Mouse (Mus musculus) cerebellum, adult 11-12 months (tissue): ENCODE measurements around the gene 1700017N19Rik.
"Not testable (repeated sequence)": the region's sequence is repeated elsewhere in the genome, so short reads cannot be mapped to it uniquely, and the experiment has no call there.

Experiments
- DNase-seq: peaks from one replicate; pipeline ENCODE4 v3.0.0; 2022

Gene 1700017N19Rik

GRCm38 (mm10) chr10:100590323-100590722 lies at the start of gene 1700017N19Rik, which contains the start of gene 4930430F08Rik:
1700017N19Rik (plus strand) TSS chr10:100590484.
4930430F08Rik (minus strand) TSS chr10:100590423.
- DNase-seq = no peak

DNA sequence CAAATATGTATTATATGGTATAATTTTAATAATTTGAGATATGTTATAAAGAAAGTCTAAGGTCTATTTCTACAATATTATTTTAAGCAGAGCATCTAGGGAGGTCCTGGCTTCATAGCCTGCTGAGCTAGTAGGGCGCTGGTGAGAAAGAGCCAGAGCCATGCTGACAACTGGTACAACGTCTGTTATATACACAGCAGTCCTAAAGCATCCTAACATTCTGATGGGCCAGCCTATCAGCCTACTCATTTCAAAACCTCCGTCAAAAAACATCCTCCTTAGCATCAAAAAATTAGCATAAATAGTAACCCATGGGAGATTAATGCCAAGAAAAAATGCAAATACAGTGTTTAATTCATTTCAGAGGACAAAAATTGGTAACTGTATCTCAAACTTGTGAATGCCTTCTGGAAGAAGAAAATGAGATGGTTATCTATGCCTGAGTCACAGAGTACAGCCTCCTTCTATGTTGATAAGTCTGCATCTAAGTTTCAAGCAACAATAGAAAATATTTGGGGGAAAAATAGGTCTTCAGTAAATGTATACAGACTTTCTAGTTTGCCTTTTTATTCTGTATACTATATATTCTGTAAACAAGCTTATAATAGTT lies 33.6 kb upstream of the 1700017N19Rik start:
- DNase-seq = no peak

GRCm38 (mm10) chr10:100560194-100560883 lies 29.9 kb upstream of the 1700017N19Rik start:
- DNase-seq = not testable (repeated sequence)

DNA sequence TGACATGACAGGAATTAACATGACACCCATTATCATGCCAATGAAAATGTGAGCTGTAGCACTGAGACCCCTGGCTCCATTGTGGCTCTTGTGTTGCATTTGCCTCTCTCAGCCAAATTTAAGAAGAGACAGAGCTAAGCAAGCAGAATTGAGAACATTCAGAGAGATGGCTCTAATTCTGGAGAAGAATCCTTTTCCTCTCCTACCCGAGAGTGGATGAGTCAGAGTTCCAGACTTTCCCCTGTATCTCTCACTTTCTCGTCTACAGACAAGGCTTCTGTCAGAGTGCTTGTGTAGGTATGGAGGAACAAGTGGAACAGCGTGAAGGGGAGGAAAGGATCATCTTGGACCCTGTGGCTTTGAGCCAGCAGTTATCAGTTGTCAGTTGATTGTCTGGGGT lies 26.2 kb upstream of the 1700017N19Rik start:
- DNase-seq = no peak

DNA sequence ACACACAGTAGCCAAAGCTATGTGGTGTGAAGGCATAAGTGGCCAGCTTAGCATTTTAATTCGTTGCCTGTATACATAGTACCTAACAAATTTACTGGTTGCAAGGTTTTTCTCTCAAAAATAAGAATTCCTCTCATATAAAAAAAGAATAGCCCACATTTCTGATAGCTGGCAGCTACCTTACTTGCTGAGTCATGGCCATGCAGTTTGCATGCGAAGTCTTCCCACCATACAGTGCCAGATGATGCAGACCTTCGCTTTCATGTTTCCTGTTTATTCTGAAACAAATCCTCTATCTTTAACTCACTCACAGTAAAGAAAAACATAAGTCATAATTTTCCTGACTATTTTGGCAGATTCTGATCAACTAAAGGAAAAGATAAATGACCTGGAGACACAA lies 18.6 kb upstream of the 1700017N19Rik start:
- DNase-seq = no peak

GRCm38 (mm10) chr10:100574505-100575149 lies 15.7 kb upstream of the 1700017N19Rik start:
- no peak for DNase-seq

- DNase-seq = no peak
Measured at GRCm38 (mm10) chr10:100575294-100575693, 15.0 kb upstream of the 1700017N19Rik start.

GRCm38 (mm10) chr10:100584178-100584577 lies 6.1 kb upstream of the 1700017N19Rik start:
- DNase-seq = no peak

- no peak for DNase-seq
Measured at GRCm38 (mm10) chr10:100588524-100588923, 1.8 kb upstream of the 1700017N19Rik start.

GRCm38 (mm10) chr10:100588932-100589388 lies 1.3 kb upstream of the 1700017N19Rik start:
- peak; percentile 91 for DNase-seq

- no peak for DNase-seq
Measured at GRCm38 (mm10) chr10:100598339-100598738, 8.1 kb downstream of the 1700017N19Rik start.

DNA sequence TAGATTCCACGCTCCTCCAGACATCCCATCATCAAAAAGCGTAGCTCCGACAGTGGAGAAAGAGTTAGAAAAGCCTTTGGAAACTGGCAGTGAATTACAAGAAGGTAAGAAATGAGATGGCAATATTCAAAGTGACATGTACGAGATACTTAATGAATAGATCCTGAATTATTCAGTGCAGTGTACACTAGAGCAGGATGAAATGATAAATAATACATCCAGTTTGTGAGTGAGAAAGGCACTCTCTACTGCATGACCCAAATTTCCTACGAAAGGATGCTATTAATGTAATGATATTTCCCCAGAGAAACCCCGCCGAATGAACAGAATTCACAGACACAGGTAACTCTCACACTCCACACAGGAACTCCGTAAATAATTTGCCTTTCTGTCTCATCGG lies 13.2 kb downstream of the 1700017N19Rik start:
- no peak for DNase-seq

DNA sequence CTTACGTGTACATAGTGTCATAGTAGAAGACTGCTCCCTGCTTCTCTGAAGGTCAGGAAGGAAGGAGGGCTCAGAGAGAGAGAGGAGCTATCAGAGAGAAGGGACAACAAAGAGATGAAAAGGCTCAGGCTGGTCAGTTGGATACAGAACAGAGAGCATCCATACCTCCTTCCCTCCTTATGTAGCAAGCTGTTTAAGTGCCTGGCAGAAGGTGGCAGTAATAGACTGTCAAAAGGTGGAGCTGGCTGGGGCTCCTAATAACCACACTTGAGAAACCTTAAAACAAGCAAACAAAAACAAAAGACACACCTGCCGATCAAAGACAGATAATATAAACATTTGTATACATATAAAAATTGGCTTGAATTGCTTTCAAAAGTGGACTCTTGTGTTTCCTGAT lies 14.0 kb downstream of the 1700017N19Rik start:
- DNase-seq = no peak

DNA sequence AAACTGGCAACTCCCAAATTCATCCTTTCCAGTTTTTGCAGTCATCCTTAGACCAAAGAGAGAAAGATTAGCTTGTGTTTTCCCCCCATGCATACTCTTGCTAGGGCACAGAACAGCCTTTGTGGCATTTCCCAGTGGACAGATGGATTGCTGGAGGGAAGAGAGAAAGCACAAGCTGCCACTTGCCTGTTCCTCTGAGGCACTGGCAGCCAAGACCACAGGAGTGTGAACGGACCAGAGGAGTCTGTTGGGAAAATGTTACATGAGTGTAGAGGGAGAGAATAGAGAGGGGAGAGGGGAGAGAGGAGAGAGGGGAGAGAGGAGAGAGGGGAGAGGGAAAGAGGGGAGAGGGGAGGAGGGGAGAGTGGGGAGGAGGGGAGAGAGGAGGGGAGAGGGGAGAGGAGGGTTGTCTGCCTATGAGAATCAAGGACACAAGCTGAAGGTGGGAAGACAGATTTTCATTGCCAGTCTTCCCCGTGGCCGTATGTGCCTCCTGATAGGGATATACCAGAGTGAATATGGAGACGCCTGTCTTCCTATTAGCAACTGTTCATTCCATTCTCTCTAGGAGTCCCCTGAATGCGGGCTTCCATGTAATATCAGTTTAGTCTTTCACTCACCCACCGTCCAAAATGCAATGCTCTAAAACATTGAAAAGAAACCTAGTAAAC lies 27.1 kb downstream of the 1700017N19Rik start:
- peak; percentile 75 for DNase-seq

DNA sequence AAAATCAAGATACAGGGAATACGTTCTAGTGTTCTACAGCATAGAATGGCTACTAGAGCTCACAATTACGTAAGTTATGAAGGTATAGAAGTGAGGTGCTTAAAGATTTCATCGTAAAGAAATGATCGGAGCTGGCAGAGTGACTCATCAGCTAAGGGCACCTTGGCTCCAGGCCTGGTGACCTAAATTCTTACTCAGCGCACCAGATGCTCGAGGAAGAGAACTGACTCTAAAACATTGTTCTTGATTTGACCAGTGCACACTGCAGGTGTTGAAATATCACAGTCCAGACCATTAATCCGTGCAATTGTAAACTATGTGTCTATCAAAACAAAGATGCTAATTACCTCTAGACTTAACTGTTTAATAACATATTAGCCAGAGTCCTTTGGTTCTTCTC lies 29.2 kb downstream of the 1700017N19Rik start:
- DNase-seq = peak; percentile 27

DNA sequence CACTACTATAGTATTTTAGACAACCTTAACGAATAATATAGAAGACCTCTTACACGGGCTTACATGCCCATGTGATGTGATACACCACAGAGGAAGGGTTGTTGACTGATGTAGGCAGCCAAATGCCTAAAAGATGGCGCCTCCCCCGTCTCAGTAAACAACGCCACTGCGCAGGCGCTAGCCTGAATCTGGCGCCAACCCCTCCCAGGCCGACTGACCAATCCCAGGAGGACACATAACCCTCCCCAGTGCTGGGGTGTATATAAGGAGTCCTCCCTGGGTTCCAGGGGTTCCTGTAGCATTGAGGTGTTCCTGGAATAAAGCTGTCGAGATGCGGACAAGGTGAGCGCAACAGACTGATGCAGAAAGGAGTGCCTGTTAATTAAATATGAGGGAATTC lies 29.8 kb downstream of the 1700017N19Rik start:
- DNase-seq = no peak

- no peak for DNase-seq
Measured at GRCm38 (mm10) chr10:100622494-100622893, 32.2 kb downstream of the 1700017N19Rik start.

DNA sequence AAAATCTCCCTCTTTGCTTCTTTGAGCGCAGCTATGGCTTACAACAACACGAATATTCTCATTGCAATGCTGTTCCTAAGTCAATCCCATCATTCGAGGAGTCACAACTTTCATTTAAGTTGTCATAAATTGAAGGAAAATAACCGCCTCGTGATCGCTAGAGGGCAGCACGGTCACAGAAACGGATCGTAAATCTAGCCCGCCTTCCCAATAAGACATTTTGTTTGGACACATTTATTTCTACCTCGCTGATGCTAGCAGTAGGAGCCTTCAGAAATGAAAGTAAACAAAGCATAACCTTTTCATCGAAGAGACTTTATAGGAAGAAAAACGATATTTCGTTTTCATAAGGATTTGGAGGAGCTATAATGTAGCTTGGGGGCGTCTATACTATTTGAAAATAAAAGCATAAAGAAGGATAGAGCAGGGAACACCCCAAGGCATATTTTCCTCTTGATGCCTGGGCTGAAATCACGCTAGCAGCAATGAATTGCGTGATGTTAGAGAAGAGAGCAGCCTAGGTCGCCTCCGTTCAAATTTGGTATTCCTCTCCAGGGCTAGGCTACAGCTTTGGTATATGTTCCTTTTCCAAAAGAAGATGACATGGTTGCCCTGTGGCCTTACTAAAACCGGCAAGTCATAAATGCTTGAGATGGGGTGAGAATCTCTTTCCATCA lies 39.6 kb downstream of the 1700017N19Rik start:
- DNase-seq = peak; percentile 39

GRCm38 (mm10) chr10:100642887-100643286 lies 52.6 kb downstream of the 1700017N19Rik start:
- no peak for DNase-seq

DNA sequence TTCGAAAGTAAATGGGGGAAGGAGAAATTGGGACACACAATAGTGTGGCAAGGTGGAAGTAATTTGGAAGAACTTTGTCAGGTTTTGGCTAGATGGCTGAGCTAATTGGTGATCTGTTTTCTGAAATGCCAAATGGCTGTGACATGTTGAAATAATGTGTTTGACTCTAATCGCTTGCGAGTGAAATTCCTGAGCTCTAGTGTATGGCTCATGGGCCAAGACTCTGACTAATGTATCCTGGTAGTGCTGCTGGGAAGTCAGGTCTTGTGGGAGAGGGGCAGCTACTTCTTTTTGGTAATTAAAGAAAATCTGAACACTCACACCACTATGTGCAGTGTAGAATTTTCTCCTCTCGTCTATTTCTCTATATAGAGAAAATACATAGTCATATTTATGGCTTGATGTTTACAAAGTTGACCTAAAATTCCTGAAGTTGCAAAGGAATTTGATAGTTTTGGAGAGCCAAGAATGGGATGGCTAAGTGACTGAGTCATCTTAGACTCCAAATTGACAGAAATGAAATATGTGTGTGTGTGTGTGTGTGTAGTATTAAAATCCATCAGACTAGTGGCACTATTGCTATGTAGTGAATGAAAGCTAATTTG lies 55.1 kb downstream of the 1700017N19Rik start:
- DNase-seq = no peak

DNA sequence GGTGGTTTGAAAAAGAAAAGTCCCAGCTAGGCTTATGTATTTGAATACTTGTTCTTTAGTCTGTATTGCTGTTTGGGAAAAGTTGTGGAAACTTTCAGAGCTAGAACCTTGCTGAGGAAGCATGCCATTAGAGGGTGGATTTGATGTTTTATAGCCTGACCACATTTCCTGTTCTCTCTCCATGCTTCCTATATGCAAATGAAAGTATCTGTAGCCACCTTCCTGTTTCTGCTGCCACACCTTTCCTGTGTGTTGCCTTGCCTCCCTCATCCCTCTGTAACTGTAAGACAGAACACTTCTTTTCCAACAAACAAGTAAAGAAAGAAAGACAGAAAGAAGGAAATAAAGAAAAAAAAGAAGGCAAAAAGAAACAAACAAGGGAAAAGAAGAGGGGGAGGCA lies 63.9 kb downstream of the 1700017N19Rik start:
- DNase-seq = no peak

DNA sequence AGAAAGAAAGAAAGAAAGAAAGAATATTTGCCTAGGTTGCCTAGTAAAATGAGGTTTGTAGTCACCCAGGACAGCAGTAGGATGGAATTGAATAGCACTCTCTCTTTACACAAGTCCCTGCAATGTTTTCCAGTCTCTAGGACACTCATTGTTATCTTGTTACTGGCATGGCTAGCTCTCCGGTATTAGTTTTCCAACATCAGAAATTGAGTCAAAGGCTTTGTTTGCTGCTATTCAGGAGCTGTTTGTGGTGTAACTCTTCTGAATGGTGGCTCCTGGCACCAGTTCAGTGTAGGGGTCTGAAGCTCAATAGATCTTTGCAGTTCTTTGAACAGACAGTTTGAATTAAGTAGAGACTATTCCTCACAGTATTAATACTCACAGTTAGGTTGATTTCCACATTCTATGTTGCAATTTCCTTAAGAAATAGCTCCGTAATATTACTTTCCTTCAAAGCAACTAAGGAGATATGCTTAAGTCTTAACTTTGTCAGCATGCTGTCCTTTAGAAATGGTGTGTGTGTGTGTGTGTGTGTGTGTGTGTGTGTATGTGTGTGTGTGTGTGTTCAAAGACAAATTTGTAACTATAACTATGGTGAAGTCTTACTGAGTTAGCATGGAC lies 71.8 kb downstream of the 1700017N19Rik start:
- no peak for DNase-seq
